Mouse (Mus musculus): ENCODE results near the gene Hapln1. TPM values are rescaled to one million over a fixed set of nuclear protein-coding genes. Genes with fewer than 3 reads are reported as not detected.

Gene Hapln1
- polyA plus RNA-seq (2014; fragmentation: Illumina TruSeq; extraction: RNeasy Lipid Tissue Mini Kit (QIAGEN cat#74804); ENCODE audit: low read depth, low replicate concordance) = 0.91 TPM

DNA sequence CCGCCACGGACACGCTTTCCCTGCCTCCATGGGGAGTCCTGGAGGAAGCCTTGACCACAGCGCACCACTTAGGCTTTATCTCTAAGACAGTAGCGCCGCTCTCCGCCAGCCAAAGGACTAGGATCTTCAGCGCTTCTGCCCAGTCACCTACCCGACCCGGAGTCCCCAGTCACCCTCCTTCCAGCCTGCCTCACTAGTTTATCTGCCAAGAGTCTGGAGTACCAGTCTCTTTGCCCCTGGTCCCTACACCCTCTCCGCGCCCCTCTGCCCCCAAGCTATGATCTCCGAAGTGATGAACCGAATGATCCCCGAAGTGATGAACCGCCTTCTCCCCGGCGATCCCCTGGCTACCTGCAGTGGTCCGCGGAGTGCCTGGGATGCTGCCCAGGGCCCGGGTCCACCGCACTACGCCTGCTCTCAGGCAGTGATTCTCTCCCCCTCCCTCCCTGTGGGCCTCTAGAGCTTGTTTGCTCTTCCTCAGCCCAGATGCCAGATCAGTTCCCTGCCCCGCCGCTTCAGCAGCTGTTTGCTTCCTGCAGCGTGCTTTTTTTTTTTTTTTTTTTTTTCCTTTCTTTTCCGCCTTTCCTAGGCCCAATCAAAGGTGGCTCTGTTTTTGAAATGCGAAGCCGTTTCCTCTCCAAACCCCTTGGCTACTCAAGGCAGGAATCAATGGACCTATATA is at the start of gene Hapln1:
Gene Hapln1, plus strand, starts transcription at position 592 of the 682 bp plus-strand sequence.

Other genes starting within 250 kb of the Hapln1 start
- 13.7 TPM for gene Vcan, start 202.7 kb downstream of the Hapln1 start, polyA plus RNA-seq (2014; fragmentation: Illumina TruSeq; extraction: RNeasy Lipid Tissue Mini Kit (QIAGEN cat#74804); ENCODE audit: low read depth, low replicate concordance)